Mouse (Mus musculus): Measurements from ENCODE around the gene Atrn.

Atrn gene

DNA sequence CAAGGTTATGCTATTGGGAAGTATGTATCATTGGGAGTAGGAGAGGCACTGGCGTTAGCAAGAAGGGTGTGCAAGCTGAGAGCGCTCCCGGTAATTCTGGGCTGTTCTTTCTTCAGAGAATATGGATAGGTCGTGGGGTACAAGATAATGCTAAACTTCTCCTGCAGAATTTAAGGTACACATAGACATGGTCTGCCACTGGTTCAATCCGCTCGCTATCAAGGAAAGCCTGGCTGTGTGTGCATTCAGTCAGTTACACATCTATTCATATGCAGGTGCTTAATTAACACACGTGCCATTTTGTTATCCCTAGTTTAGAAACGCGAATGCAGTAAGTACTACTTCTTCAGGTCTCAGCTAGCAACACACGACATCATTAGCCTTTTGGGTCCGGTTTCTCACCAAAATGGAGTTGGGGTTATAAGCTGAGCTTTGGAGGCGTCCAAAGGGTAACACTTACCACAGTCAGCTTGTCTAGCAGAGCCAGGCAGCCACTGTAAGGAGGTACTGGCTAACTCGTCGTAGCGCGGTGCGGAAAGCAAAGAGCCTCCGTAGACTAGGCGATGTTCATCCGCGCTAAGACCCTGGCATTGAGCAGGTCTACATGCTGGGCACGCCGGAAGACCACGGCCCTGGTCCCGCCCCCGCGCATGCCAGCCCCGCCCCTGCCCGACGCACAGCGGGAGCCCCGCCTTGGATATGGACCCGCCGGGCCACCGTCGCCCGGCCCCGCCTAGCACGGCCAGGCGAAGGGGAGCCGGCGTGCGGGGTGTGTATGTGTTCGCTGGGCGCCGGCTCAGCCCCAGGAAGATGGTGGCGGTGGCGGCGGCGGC, at the start of gene Atrn, which contains the start of gene 4930402H24Rik:
Gene Atrn (plus strand): TSS at position 745 of the 833 bp plus-strand sequence.
Gene 4930402H24Rik (minus strand): TSS at position 656 of the 833 bp plus-strand sequence.
- in situ Hi-C loops (cut with MseI, MboI), result no loop called here

DNA sequence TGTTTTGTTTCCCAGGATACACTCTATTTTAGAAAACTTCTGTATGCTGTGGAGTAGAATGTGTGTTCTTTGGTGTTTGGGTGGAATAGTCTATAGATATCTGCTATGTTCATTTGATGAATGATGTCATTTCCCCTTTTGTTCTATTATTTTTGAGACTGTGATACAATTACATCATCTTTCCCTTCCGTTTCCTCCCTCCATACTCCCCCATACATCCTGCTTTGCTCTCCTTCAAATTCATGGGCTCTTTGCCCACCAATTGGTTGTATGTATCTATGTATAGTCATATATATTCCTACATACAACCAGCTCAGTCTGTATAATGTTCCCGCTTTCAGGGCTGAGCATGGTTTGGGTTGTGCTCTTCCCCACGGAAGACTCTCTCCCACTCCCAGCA, 44.2 kb upstream of the Atrn start:
- in situ Hi-C loops (cut with MseI, MboI), result no loop called here

DNA sequence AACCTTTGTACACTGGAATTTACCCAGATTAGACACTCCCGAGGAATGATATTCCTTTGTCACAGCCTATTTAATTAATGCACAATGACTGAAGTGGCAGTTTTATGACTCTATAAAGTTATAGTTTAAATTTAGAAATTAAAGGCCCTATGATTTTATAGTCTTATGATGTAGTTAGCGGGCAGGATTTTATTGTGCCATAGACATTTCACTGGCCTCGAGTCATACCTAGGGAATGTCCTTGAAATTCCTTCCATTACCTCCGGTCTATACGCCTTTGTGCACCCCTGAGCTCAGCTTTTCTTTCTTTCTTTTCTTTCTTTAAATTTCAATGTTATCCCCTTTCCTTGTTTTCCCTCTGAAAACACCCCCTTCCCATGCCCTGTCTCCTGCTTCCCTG, 35.4 kb upstream of the Atrn start:
- in situ Hi-C loops (cut with MseI, MboI), result no loop called here

DNA sequence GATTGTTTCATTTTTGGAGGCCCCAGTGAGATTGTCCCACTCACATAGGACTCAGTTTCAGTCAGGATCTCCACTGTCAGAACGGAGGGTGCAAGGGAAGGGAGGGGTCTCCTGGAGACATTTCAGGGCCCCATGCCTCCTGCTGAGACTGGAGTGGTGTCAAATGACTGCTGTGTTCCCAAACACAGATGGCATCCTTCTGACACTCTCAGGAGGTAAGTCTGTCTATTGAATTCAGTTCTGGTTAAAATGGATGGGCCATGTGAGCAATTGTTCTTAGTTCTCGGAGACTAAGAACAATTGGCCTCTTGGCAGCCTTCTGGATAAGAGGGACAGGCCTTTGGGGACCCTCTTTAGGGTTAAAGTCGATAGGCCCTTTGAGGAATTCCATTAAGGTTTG, 28.9 kb upstream of the Atrn start:
- in situ Hi-C loops (cut with MseI, MboI), result no loop called here

DNA sequence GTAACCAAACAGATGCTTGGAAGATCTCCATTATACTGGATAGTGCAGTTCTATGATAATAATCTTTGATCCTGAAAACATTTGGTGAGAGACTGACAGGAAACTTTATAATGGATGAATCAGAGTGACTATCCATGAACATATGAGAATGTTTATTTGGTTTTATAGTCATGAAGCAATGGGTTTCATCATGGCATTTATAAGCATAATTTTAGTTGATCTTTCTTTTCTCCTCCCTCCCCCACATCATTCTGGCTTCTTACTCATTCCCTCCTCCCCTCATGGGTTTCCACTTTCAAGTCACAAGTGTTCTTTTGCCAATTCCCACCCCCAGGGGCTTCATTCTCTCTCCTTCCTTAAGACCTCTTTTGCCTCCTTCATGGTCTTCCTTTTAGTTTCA, 19.3 kb upstream of the Atrn start:
- in situ Hi-C loops (cut with MseI, MboI), result no loop called here

DNA sequence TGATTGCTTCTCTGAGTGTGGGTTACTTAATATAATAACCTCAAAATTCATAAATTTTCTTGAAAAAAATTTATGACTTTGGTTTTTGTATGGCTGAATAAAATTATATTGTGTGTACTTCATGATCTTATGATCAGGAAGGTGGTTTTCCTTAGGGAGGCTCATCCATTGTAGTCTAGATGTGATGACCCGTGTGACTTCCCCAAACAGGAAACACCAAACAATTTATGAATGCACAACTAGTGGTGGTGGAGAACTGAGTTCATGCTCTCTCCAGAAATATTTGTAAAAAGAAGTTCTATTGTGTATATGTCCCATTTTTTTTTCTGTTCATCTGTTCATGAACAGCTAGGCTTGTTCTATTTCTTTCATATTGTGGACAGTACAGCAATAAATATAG, 18.8 kb upstream of the Atrn start:
- in situ Hi-C loops (cut with MseI, MboI), result no loop called here

DNA sequence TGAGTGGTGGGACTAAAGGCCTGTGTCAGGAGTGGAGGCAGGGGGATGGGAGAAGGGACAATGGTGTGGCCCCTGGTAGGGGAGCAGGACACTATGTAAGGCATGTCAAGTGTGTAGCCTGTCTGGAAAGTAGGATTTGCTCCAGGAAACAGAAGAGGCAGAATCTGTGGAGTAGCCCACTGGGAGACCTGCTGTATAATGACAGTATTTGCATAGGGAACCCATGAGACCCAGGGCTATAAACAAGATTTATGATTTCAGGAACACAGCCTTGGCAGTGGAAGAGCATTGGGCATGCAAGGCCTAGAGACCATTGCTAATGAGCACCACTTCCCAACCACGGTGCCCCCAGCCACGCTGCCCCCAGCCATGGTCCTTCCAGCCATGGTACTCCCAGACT, 9.4 kb upstream of the Atrn start:
- in situ Hi-C loops (cut with MseI, MboI), result no loop called here

DNA sequence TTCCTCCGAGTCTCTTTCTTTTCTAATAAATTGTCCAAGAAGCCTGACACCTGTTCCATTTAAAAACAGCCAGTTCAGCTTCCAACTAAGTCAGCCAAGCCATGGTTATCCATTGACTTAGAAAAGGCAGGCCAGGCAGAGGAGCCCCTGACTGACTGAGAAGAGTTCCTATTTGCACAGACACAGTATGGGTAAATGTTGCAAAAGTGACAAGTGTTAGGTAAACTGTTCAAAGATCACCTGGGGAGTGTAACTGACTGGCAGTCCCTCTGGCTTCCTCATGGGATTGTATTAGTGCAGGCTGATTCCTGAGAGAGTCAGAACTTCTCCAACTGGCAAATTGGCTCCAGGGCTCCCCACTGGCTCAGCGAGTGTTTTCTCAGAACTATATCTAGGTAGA, 8.4 kb upstream of the Atrn start:
- in situ Hi-C loops (cut with MseI, MboI), result no loop called here

DNA sequence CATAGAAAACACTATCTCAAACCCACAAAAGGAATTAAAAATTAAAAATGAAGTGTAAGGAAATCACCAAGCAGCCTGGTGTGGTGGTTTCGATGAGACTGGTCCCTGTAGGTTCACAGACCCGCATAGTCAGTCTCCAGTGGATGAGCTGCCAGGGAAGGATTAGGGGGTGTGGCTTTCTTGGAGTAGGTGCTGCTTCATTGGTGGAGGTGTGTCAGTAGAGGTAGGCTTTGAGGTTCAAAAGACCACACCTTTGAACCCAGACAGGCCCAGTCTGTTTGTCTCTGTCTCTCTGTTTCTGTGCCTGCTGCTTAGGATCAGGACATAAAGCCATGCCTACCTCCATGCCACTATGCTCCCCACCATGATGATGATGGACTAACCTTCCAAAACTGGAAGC, 7.5 kb upstream of the Atrn start:
- in situ Hi-C loops (cut with MseI, MboI), result no loop called here

DNA sequence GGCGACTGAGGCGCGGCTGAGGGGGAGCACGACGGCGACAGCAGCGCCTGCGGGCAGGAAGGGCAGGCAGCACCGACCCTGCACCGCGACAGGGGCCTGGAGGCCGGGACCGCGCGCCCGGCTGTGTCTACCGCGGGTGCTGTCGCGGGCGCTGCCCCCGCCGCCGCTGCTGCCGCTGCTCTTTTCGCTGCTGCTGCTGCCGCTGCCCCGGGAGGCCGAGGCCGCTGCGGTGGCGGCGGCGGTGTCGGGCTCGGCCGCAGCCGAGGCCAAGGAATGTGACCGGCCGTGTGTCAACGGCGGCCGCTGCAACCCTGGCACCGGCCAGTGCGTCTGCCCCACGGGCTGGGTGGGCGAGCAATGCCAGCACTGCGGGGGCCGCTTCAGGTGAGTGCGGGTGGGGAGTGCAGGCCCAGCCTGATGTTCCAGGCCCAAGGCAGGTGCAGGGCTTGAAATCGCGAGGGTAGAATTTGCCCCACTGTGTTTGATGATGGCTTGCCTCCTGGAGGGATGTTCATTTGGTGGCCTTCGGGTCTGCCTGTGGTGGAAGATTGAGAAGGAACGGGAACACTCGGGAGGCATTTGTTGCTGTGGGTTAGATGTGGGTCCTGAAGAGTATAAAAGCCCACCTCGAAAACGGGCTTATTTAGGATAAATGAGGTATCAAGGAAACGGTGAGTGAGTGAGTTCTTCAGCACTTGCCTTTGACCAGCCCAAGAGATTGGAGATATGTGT, 455 bp downstream of the Atrn start:
- in situ Hi-C loops (cut with MseI, MboI), result no loop called here

DNA sequence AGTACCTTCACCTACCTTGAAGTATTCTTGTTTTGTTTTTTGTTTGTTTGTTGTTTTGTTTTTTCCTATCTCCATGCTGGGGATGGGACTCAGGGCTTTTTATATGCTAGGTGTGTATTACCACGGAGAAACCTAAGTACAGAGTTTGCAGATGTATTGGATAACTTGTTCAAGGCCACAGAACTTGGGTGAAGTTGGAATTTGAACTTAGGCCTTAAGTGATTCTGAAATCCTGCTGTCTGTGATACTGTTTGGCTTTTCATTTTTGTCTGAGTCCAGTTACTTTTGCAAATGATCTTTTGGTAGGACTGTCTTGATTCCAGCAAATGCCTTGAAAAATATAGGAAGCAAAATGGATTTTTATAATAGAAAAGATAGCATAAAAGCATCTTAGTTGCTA, 5.4 kb downstream of the Atrn start:
- in situ Hi-C loops (cut with MseI, MboI), result no loop called here

DNA sequence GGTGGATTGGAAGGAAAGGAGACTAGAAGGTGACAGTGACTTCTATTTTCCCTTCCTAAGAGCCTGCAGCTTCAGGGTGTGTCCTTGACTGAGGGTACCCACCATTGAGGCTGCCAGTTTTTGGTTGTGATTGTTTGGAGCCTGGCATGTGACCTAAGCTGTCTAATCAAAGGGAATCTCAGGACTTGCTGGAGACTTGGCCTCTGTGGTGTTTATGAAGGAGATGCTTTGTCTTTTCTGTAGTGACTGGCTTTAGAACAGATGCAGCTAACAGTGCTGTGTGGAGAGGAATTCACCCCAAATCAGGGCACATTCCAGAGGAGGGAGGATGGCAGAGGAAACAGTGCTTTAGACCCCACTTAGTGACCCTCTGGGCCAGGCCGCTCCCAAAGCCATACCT, 8.6 kb downstream of the Atrn start:
- in situ Hi-C loops (cut with MseI, MboI), result no loop called here

DNA sequence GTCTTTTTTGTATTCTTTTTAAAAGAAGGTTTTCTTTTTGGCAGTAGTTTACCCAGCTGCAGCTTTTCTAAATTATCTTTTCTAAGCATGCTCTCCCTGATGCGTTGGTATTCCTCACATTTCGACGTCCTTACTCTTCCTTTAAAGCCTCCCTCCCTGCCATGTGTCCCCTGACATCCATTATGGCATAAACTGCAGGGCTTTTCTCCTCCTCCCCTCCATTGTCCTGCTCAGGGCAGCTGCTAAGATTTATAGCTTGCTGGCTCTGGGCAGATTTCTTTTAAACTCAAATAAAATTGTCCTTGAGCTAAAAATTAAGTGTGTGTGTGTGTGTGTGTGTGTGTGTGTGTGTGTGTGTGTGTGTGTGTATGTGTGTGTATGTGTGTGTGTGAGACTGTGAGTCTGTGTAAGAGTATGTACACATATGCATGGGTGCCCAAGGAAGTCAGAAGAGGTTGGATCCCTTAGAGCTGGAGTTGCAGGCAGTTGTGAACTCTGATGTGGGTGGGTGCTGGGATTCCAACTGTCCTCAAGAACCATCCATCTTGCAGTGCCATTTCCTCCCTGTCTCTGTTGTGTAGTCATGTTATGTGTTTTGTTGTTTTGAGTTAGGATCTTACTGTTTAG, 10.3 kb downstream of the Atrn start:
- in situ Hi-C loops (cut with MseI, MboI), result no loop called here

DNA sequence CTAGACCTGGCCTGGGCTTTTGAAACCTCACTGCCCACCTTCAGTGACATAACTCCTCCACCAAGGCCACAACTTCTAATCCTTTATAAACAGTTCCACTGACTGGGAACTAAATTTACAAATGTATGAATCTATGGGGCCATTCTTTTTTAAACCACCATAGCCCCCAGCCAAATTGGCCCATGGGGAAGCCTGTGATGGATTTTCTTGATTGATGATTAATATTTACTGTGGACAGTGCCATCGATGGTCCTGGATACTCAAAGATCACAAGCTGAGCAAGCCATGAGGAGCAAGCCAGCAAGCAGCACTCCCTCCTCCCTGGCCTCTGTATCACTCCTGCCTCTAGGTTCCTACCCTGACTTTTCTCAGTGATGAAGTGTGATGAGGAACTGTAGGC, 11.4 kb downstream of the Atrn start:
- in situ Hi-C loops (cut with MseI, MboI), result no loop called here

DNA sequence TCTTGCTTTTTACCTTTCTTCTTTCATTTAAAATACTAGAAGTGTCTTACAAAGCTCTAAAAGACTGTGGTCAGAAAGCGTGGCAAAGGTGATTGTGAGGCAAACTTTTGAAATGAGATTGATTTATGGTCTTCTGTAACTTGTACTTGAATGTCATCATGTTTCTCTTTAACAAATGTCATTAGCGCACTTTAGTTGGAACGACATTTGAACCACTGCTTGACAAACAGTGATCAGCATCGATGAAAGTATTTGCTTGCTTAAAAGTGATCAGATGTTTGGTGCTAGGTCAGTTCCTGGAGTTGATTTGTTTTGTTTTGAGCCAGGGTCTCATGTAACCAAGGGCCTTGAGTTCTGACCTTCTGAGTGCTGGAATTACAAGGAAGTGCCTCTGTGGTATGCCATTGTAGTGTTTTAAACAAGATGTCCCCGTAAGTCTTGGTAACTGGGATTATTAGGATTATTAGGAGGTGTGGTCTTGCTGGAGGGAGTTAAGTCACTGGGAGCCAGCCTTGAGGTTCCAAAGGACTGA, 12.8 kb downstream of the Atrn start:
- in situ Hi-C loops (cut with MseI, MboI), result no loop called here

DNA sequence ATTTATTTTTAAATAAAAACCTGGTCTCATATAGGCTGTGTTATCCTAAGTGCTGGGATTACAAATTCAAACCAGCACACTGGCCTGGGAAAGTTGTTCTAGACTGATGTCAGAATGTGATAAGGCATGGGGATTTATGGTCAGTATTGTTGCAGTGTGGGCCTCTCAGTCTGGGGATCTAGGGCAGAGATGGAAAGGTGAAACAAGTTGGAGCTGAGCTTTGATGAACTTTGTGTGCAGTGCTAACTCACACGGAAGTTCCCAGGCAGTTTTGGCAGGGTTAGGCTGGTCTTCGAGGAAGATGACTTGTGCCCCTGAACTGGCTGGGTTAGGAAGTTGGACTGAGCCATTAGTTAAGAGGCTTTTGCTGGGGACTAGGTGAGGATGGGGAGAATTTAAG, 18.7 kb downstream of the Atrn start:
- in situ Hi-C loops (cut with MseI, MboI), result no loop called here

DNA sequence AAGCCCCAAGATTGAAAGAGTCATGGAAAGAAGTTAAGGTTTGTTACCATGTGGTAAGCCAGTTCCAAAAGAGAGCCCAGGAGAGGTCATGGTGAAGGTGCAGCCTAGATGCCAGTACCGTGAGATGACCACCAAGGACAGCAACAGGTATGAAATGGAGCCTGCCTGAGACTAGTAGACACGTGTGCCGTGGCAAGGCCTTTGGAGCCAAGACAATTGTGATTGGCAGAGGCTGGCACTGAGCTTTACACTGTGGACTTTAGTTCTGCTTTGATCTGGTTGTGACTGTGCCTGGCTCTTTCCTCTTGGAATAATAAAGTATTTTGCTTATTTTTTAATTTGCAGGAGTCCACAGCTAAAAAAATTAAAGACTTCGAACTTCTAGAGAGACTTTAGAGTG, 21.7 kb downstream of the Atrn start:
- in situ Hi-C loops (cut with MseI, MboI), result no loop called here

DNA sequence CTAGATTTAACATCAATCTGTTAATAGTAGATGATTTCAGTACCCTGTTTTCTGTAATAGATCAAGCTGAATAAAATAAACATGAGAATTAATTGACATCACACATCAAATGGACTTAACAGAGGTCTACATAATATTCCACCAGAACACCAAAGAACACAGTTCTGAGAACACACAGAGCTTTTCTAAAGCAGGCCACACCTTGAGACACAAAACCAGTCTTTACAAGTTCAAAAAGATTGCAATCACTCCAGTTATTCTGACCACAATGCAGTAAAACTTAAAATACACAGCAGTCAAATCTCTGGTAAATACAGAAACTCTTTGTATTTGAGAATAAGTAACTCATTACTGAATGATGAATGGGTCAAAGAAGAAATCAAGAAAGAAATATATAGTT, 22.2 kb downstream of the Atrn start:
- in situ Hi-C loops (cut with MseI, MboI), result no loop called here

DNA sequence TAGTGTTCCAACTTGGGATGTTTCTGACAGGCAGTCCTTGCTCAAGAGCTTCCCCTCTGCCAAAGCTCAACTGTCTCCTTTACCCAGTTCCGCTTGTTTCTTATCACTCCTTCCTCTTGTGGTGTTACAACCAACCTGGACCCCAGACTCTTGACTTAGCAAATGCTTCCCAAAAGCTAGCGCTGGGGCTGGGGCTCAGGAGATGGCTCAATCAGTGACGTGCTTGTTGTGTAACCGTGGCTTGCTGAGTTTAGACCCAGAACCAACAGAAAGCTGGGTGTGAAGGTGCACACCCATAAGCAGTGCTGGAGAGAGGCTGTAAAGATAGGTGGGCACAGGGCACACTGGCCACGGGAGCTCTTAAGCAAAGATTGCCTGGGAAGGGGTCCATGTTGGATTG, 23.7 kb downstream of the Atrn start:
- in situ Hi-C loops (cut with MseI, MboI), result no loop called here

DNA sequence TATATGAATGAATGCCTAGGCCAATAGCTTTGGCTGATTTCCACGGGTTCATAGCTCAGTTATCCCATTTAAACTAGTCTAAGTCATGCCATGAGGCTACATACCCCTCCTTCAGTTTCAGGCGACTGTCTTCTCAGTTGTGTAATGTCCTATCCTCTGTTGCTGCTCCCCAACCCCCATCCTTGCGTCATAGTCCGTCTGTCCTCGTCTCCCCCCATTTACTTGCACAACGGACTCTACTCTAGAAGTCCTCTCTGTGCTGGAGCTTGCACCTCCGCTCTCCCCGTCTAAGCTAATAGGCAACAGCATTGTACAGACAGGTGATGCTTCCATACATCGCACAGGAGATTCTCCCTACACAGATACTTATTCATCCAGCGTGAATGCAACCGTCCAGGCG, 26.6 kb downstream of the Atrn start:
- in situ Hi-C loops (cut with MseI, MboI), result no loop called here

DNA sequence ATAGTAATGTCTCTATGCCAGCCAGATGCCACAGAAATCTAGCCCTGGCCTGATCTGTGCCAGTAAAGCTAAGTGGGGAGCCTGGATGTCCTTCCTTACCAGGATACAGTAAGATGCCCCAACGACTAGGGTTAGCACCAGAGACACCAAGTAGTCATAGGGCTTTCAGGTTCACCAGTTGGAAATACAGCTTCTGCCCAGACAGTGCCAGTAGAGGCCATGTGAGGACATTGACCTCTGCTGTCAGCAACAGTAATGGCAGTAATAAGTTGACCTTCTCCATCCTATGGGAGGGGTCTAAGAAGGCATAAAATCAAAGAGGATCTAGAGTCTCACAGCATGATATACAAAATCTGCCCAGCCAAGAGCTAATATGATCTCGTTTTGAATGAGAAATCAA, 43.5 kb downstream of the Atrn start:
- in situ Hi-C loops (cut with MseI, MboI), result no loop called here

DNA sequence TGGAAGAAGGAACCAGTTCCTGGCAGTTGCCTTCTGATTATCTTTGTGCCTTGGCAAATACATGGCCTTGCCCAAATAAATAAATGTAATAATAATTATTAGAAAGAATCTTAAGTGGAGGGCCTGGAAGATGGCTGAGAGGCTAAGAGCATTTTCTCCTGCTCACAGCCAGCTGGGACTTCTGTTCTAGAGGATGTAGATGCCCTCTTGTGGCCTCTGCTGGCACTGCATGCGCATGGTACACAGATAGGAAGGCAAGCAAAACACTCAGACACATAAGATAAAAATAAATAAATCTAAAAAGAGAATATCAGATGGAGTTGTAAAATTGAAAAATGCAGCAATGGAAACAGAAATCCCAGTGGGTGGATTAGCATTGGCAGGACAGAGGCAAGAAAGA, 44.3 kb downstream of the Atrn start:
- in situ Hi-C loops (cut with MseI, MboI), result no loop called here

DNA sequence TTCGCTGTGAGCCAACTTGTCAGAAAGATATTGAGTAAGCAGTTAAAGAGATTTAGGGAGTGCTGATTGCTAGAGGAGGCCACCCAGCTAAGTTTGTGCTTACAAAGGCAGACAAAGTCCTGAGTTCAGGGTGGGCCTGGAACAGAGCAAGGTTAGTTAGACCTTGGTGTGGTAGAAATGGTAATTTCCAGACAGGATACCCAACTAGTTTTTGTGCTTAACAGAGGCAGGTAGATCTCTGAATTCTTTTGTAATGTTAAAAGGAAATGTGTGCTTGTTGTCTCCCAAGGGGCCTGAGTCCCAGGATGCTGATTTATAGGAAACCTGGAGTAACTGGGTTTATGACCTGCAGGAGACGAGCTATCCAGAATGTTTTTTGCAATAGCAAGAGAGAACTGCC, 52.6 kb downstream of the Atrn start:
- in situ Hi-C loops (cut with MseI, MboI), result no loop called here
